ENCODE assay signal across 30 mouse cellular contexts in the genomic region with DNA sequence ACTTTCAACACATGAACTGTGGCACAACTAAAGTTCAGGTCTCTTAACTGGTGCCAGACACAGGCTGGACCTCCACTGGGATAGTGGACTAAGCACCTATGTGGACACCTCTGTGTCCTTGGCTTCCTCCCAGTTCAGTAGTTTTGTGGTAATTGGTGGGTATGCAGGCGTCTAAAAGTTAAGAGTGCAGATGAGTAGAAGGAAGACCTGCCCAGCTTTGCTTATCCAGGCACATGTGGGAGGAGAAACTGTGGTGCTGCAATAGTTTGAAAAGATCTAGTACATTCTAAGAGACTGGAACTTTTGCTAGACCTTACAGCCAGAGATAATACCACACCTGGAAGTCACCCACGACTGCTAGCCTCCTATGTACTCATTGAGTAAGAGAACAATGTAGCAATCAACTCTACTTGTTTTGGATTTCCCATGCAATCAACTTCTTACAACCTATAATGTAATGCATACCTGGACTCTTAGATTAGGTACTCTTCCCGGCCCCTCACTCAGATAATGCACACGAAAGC. TPM values are rescaled to one million over a fixed set of nuclear protein-coding genes. Genes with fewer than 3 reads are reported as not detected.
A peak's percentile ranks its signal among the peaks of the same experiment; 100 is the strongest.
DNase-seq lines count a peak whose midpoint lies in the region; ATAC-seq and TF ChIP-seq lines count a peak whose summit lies in the region.
"Had no signal": no experiment of that assay in that cellular context is flagged by ENCODE, and none has a peak within 500 bp of the region (broad histone marks: within the 10 kb centered on the region; RNA-seq: fewer than 3 reads in every experiment).

No protein-coding gene starts in this region.

- peak; percentile 40 for DNase-seq in heart, adult 11 months
- no peak for DNase-seq in heart, postnatal 10 days
- DNase-seq in heart, postnatal 0 days (ENCODE audit: low spot score), result no peak
- DNase-seq in thymus, postnatal 0 days (ENCODE audit: low spot score), result peak; percentile 43
- no peak for DNase-seq in thymus, postnatal 10 days (ENCODE audit: low spot score in 2 of 2)
- DNase-seq in fat pad, adult 2 months (ENCODE audit: extremely low read depth, low read depth, low spot score), result peak; percentile 95
- DNase-seq: adrenal gland, adult 2 months; adrenal gland, postnatal 14 days; cerebellum, adult 11 months; cerebellum, adult 8-10 months; cerebellum, postnatal 14 days; gastrocnemius, postnatal 10 days; gastrocnemius, postnatal 36 days had no signal

- no peaks in the 10 kb centered on the region for H3K27me3 ChIP-seq in heart, postnatal 0 days (ENCODE audit: control insufficient read depth, insufficient read depth, low read length)
- H3K27me3 ChIP-seq in heart, embryonic 12.5 days (replicated peaks), result no peaks in the 10 kb centered on the region; the same call in 1 of the 2 replicates
- no peaks in the 10 kb centered on the region for H3K27me3 ChIP-seq in kidney, embryonic 14.5 days (ENCODE audit: control insufficient read depth, insufficient read depth, low read length)
- H3K27me3 ChIP-seq: forebrain, embryonic 13.5 days; intestine, embryonic 15.5 days had no signal

- no peak for TF ChIP-seq EP300 in heart, postnatal 0 days (IDR thresholded peaks at IDR 0.05; ENCODE audit: low read depth)

- TF ChIP-seq CTCF in heart, postnatal 0 days (IDR thresholded peaks at IDR 0.05; ENCODE audit: low read depth), result no peak

- peaks cover 15% of the 10 kb centered on the region; the same call in 1 of the 2 replicates for H3K4me1 ChIP-seq in heart, postnatal 0 days (ENCODE audit: control insufficient read depth, insufficient read depth)
- peaks cover 12% of the 10 kb centered on the region for H3K4me1 ChIP-seq in heart, embryonic 12.5 days (replicated peaks)
- H3K4me1 ChIP-seq in kidney, embryonic 14.5 days (ENCODE audit: control insufficient read depth, insufficient read depth, low read length), result 0 out of 2 replicates have a peak, but pooled peaks cover 4% of the 10 kb centered on the region
- H3K4me1 ChIP-seq: intestine, embryonic 15.5 days had no signal

- H3K36me3 ChIP-seq in heart, postnatal 0 days (replicated peaks; ENCODE audit: control insufficient read depth, insufficient read depth, low read length), result peaks cover 19% of the 10 kb centered on the region
- H3K36me3 ChIP-seq in heart, embryonic 12.5 days, result peaks cover 20% of the 10 kb centered on the region
- peaks cover 19% of the 10 kb centered on the region for H3K36me3 ChIP-seq in kidney, embryonic 14.5 days (ENCODE audit: control insufficient read depth, insufficient read depth, low read length)
- H3K36me3 ChIP-seq: hindbrain, embryonic 13.5 days had no signal

- peak overlapping the region; percentile 85; the same call in 1 of the 2 replicates for H3K27ac ChIP-seq in heart, postnatal 0 days (ENCODE audit: low read depth)
- no peak overlapping the region for H3K27ac ChIP-seq in heart, embryonic 12.5 days (ENCODE audit: poor library complexity, severe bottlenecking)
- no peak overlapping the region for H3K27ac ChIP-seq in kidney, embryonic 14.5 days (ENCODE audit: low read depth, low read length)
- H3K27ac ChIP-seq: forebrain, embryonic 13.5 days; hindbrain, embryonic 13.5 days; intestine, embryonic 15.5 days had no signal

- 76% methylated on average over 4 of the region's 4 CpGs for WGBS in heart, postnatal 0 days
- 69% methylated on average over 4 of the region's 4 CpGs for WGBS in heart, embryonic 12.5 days
- WGBS in kidney, embryonic 14.5 days, result 88% methylated on average over 4 of the region's 4 CpGs

- no peak overlapping the region; the same call in 1 of the 2 replicates for H3K4me2 ChIP-seq in heart, postnatal 0 days (ENCODE audit: low read depth, low read length)
- H3K4me2 ChIP-seq in heart, embryonic 12.5 days, result no peak overlapping the region
- H3K4me2 ChIP-seq in kidney, embryonic 14.5 days (replicated peaks; ENCODE audit: low read depth, low read length), result no peak overlapping the region

- no peak overlapping the region for H3K4me3 ChIP-seq in heart, postnatal 0 days (ENCODE audit: low read depth, low read length)
- no peak overlapping the region for H3K4me3 ChIP-seq in heart, embryonic 12.5 days
- H3K4me3 ChIP-seq in kidney, embryonic 14.5 days (ENCODE audit: low read length), result no peak overlapping the region

- ATAC-seq in heart, postnatal 0 days (ENCODE audit: insufficient read depth, low read depth), result no peak
- no peak for ATAC-seq in heart, embryonic 12.5 days (ENCODE audit: insufficient number of reproducible peaks, low FRiP score)
- ATAC-seq in kidney, embryonic 14.5 days (ENCODE audit: low FRiP score, low TSS enrichment), result no peak
- ATAC-seq: CD4-positive, CD25-positive, alpha-beta regulatory T cell, adult 4 months; forebrain, embryonic 13.5 days had no signal

- H3K9ac ChIP-seq in heart, postnatal 0 days (replicated peaks; ENCODE audit: low read depth, low read length), result no peak overlapping the region
- no peak overlapping the region for H3K9ac ChIP-seq in heart, embryonic 12.5 days
- H3K9ac ChIP-seq in kidney, embryonic 14.5 days (ENCODE audit: low read depth, low read length), result no peak overlapping the region

- intact Hi-C loops in heart, postnatal 10 days (cut with DNase I), result no loop called here

- H3K9me3 ChIP-seq in heart, postnatal 0 days (replicated peaks; ENCODE audit: control insufficient read depth, low read length), result no peaks in the 10 kb centered on the region
- H3K9me3 ChIP-seq in heart, embryonic 12.5 days (replicated peaks), result no peaks in the 10 kb centered on the region
- H3K9me3 ChIP-seq in kidney, embryonic 14.5 days (ENCODE audit: control insufficient read depth, low read length), result no peaks in the 10 kb centered on the region
- H3K9me3 ChIP-seq: forebrain, embryonic 13.5 days; hindbrain, embryonic 10.5 days; hindbrain, embryonic 13.5 days; intestine, embryonic 15.5 days had no signal

RNA-seq across cellular contexts. Expression of a gene that starts 1.2 kb away (rescaled TPM):
- 10 to 100 TPM; 17.7 to 18.6 TPM for total RNA-seq in heart, postnatal 10 days (2021)
- 25.3 and 27.9 TPM in 2 replicates for total RNA-seq in heart, postnatal 0 days (2014; rRNA removed; ENCODE audit: low replicate concordance)
- polyA plus RNA-seq in heart, postnatal 0 days (2015; fragmentation: Nextera tagmentation; extraction: Ambion mirVana), result 7.5 and 8.5 TPM in 2 replicates
- 14.2 and 15.3 TPM in 2 replicates for polyA plus RNA-seq in heart, embryonic 12.5 days (2016; fragmentation: Nextera tagmentation; extraction: Ambion mirVana)
- 3.5 TPM in 2 replicates for polyA plus RNA-seq in thymus, postnatal 0 days (2015; fragmentation: Nextera tagmentation; extraction: Ambion mirVana)
- polyA plus RNA-seq in kidney, embryonic 14.5 days (2014; fragmentation: Nextera tagmentation; extraction: Ambion mirVana), result 16.8 and 18.0 TPM in 2 replicates
- total RNA-seq: MEL had no signal

RNA-seq across cellular contexts. Expression of a gene that starts 18.8 kb away (rescaled TPM):
- 10 to 100 TPM; 50.4 to 53.2 TPM for total RNA-seq in heart, postnatal 10 days (2021)
- total RNA-seq in heart, postnatal 0 days (2014; rRNA removed; ENCODE audit: low replicate concordance), result 58.4 and 62.1 TPM in 2 replicates
- polyA plus RNA-seq in heart, postnatal 0 days (2015; fragmentation: Nextera tagmentation; extraction: Ambion mirVana), result 72.2 and 73.7 TPM in 2 replicates
- polyA plus RNA-seq in heart, embryonic 12.5 days (2016; fragmentation: Nextera tagmentation; extraction: Ambion mirVana), result 46.5 and 47.6 TPM in 2 replicates
- 300 and 352 TPM in 2 replicates for polyA plus RNA-seq in thymus, postnatal 0 days (2015; fragmentation: Nextera tagmentation; extraction: Ambion mirVana)
- 32.3 and 34.0 TPM in 2 replicates for polyA plus RNA-seq in kidney, embryonic 14.5 days (2014; fragmentation: Nextera tagmentation; extraction: Ambion mirVana)

RNA-seq across cellular contexts. Expression of a gene that starts 25.0 kb away (rescaled TPM):
- not detected for total RNA-seq in heart, postnatal 10 days (2021)
- not detected in 2 replicates for total RNA-seq in heart, postnatal 0 days (2014; rRNA removed; ENCODE audit: low replicate concordance)
- polyA plus RNA-seq in heart, postnatal 0 days (2015; fragmentation: Nextera tagmentation; extraction: Ambion mirVana), result not detected in 2 replicates
- polyA plus RNA-seq in heart, embryonic 12.5 days (2016; fragmentation: Nextera tagmentation; extraction: Ambion mirVana), result not detected in 2 replicates
- 0.05 and 0.18 TPM in 2 replicates for polyA plus RNA-seq in thymus, postnatal 0 days (2015; fragmentation: Nextera tagmentation; extraction: Ambion mirVana)
- not detected in 2 replicates for polyA plus RNA-seq in kidney, embryonic 14.5 days (2014; fragmentation: Nextera tagmentation; extraction: Ambion mirVana)
- total RNA-seq: adrenal gland, adult 2 months; adrenal gland, postnatal 14 days; adrenal gland, postnatal 4 days; gastrocnemius, adult 18-20 months; gastrocnemius, postnatal 10 days; gastrocnemius, postnatal 36 days; granulocyte monocyte progenitor cell, adult 5-6 weeks; heart, postnatal 25 days; MEL had no signal
- polyA plus RNA-seq: adrenal gland, adult 2 months; C2C12; CD4-positive, CD25-positive, alpha-beta regulatory T cell, adult 4 months; embryonic facial prominence, embryonic 11.5 days; forebrain, embryonic 13.5 days; forebrain, embryonic 16.5 days; heart, embryonic 14.5 days; hindbrain, embryonic 10.5 days; hindbrain, embryonic 13.5 days; hindbrain, embryonic 16.5 days; intestine, embryonic 15.5 days had no signal

Comparison
In these comparisons a context has a peak if more than half of its experiments do, and no peak if none do; other contexts are left out.
1. DNase-seq: peak in heart, adult 11 months (single experiment), thymus, postnatal 0 days (single experiment) and fat pad, adult 2 months (single experiment); none in heart, postnatal 10 days (0 of 2), heart, postnatal 0 days (single experiment) and thymus, postnatal 10 days (0 of 2).